Mouse (Mus musculus) lung, embryonic 14.5 days (tissue): Measurements from ENCODE around the gene Atp5h. TPM values are rescaled to one million over a fixed set of nuclear protein-coding genes. Genes with fewer than 3 reads are reported as not detected.

Experiments
- ATAC-seq: fragments of 200-750 bp; cut with Nextera tagmentation; 2 replicates; pipeline ENCODE4 v1.8.0; 2017; ENCODE audit warnings: mild to moderate bottlenecking, moderate TSS enrichment, moderate library complexity; ENCODE audit not compliant: insufficient read depth
- DNase-seq: peaks from one replicate; pipeline ENCODE4 v3.0.0-alpha.2; 2015
- H3K27ac ChIP-seq: fragments of 300-500 bp; sonication (generic); 2 replicates; pipeline ENCODE4 v1.5.1; 2014; ENCODE audit warnings: low read depth, mild to moderate bottlenecking, moderate library complexity
- H3K27me3 ChIP-seq: fragments of 300-500 bp; sonication (generic); 2 replicates; pipeline ENCODE4 v1.6.1; 2014; ENCODE audit warnings: low read length, control low read depth; ENCODE audit not compliant: insufficient read depth
- H3K36me3 ChIP-seq: fragments of 300-500 bp; sonication (generic); 2 replicates; pipeline ENCODE4 v1.6.1; 2014; ENCODE audit warnings: control low read depth; ENCODE audit not compliant: insufficient read depth
- H3K4me1 ChIP-seq: fragments of 300-500 bp; sonication (generic); 2 replicates; pipeline ENCODE4 v1.6.1; 2014; ENCODE audit warnings: antibody characterized with exemption, control low read depth; ENCODE audit not compliant: insufficient read depth
- H3K4me2 ChIP-seq: fragments of 300-500 bp; sonication (generic); 2 replicates; pipeline ENCODE4 v1.6.1; 2014; ENCODE audit warnings: mild to moderate bottlenecking
- H3K4me3 ChIP-seq: fragments of 300-500 bp; sonication (generic); 2 replicates; pipeline ENCODE4 v1.5.1; 2014; ENCODE audit warnings: low read depth, low read length
- H3K9ac ChIP-seq: fragments of 300-500 bp; sonication (generic); 2 replicates; pipeline ENCODE4 v1.6.1; 2014
- H3K9me3 ChIP-seq: fragments of 300-500 bp; sonication (generic); 2 replicates; pipeline ENCODE4 v1.6.1; 2016; ENCODE audit warnings: low read depth, low read length, control low read depth
- CTCF ChIP-seq: IDR thresholded peaks from 2 replicates; pipeline ENCODE4 v1.5.1; 2016; ENCODE audit warnings: antibody characterized with exemption, low read depth
- WGBS: fragments of 180-500 bp; shearing (Covaris S2); extraction: QIAGEN DNeasy Blood & Tissue Kit; methylation state at CpG from one replicate; pipeline ENCODE4 v1.1.7; 2014; 5-methylcytosine and 5-hydroxymethylcytosine counted together
- polyA plus RNA-seq: library from polyadenylated mRNA; unstranded; fragments of >200 nt; fragmentation: Nextera tagmentation; extraction: Ambion mirVana; gene quantifications from 2 replicates; pipeline ENCODE4 v1.2.1, GENCODE M21; 2014

Gene Atp5h
- polyA plus RNA-seq, 1 experiment from 2014 or later = 817 TPM

GRCm38 (mm10) chr11:115373805-115374694, 45.7 kb downstream of the Atp5h start:
- Histone ChIP-seq H3K4me2 (peak overlapping the region; percentile 64), H3K4me3 (peak overlapping the region; percentile 33), H3K9me3 (no peaks in the 10 kb centered on the region), H3K36me3 (no peaks in the 10 kb centered on the region), H3K27me3 (peaks cover 23% of the 10 kb centered on the region), H3K4me1 (peaks cover 5% of the 10 kb centered on the region; the same call in 1 of the 2 replicates), H3K27ac (no peak overlapping the region), H3K9ac (peak overlapping the region; percentile 41)
- no peak for TF ChIP-seq CTCF
- DNase-seq = peak; percentile 86
- 1% methylated on average over 30 of the region's 30 CpGs for WGBS
- ATAC-seq = no peak; the same call in none of the 2 replicates

- no peak overlapping the region for H3K27ac ChIP-seq
- DNase-seq (no peak), ATAC-seq (no peak)
- peaks cover 32% of the 10 kb centered on the region for H3K27me3 ChIP-seq
- WGBS = 42% methylated on average over 2 of the region's 2 CpGs
- H3K4me3 ChIP-seq = no peak overlapping the region
- 0 out of 2 replicates have a peak, but pooled peaks have one; percentile 9 for TF ChIP-seq CTCF
- no peaks in the 10 kb centered on the region for H3K9me3 ChIP-seq
- no peak overlapping the region for H3K4me2 ChIP-seq
- H3K4me1 ChIP-seq = peaks cover 5% of the 10 kb centered on the region; the same call in 1 of the 2 replicates
- no peak overlapping the region for H3K9ac ChIP-seq
- H3K36me3 ChIP-seq = no peaks in the 10 kb centered on the region
Observed at GRCm38 (mm10) chr11:115372737-115373136, 47.0 kb downstream of the Atp5h start.

- Histone ChIP-seq H3K9ac (no peak overlapping the region), H3K4me3 (no peak overlapping the region), H3K27me3 (peaks cover 40% of the 10 kb centered on the region), H3K27ac (no peak overlapping the region), H3K9me3 (no peaks in the 10 kb centered on the region), H3K4me1 (peaks cover 7% of the 10 kb centered on the region; the same call in 1 of the 2 replicates), H3K36me3 (no peaks in the 10 kb centered on the region), H3K4me2 (no peak overlapping the region)
- DNase-seq (no peak), ATAC-seq (no peak)
- TF ChIP-seq CTCF = no peak
- 31% methylated on average over 1 of the region's 1 CpGs for WGBS
Observed at GRCm38 (mm10) chr11:115372015-115372414, 47.7 kb downstream of the Atp5h start.

- no peak overlapping the region for H3K4me3 ChIP-seq
- H3K36me3 ChIP-seq = no peaks in the 10 kb centered on the region
- H3K27ac ChIP-seq = no peak overlapping the region
- H3K27me3 ChIP-seq = peaks cover 46% of the 10 kb centered on the region
- no peak overlapping the region for H3K9ac ChIP-seq
- no peaks in the 10 kb centered on the region for H3K9me3 ChIP-seq
- DNase-seq (no peak), ATAC-seq (no peak)
- H3K4me1 ChIP-seq = peaks cover 7% of the 10 kb centered on the region; the same call in 1 of the 2 replicates
- WGBS = 39% methylated on average over 8 of the region's 8 CpGs
- TF ChIP-seq CTCF = no peak
- H3K4me2 ChIP-seq = no peak overlapping the region
Observed at GRCm38 (mm10) chr11:115371354-115371753, 48.4 kb downstream of the Atp5h start.

GRCm38 (mm10) chr11:115370368-115370767, 49.4 kb downstream of the Atp5h start:
- H3K27me3 ChIP-seq = peaks cover 49% of the 10 kb centered on the region
- no peaks in the 10 kb centered on the region for H3K9me3 ChIP-seq
- H3K4me2 ChIP-seq = no peak overlapping the region
- no peak overlapping the region for H3K9ac ChIP-seq
- ATAC-seq (no peak), DNase-seq (no peak)
- TF ChIP-seq CTCF = no peak
- no peak overlapping the region for H3K27ac ChIP-seq
- H3K36me3 ChIP-seq = no peaks in the 10 kb centered on the region
- no peak overlapping the region for H3K4me3 ChIP-seq
- 39% methylated on average over 7 of the region's 7 CpGs for WGBS
- peaks cover 7% of the 10 kb centered on the region; the same call in 1 of the 2 replicates for H3K4me1 ChIP-seq

- peak within 1 kb of the TSS; percentile 47 for H3K9ac ChIP-seq
- under 1% methylated on average over 39 of the region's 39 CpGs for WGBS
- peak within 1 kb of the TSS; percentile 82 for H3K4me2 ChIP-seq
- DNase-seq = peak; percentile 80
- H3K36me3 ChIP-seq = no peaks in the 10 kb centered on the region
- no peak for TF ChIP-seq CTCF
- no peaks in the 10 kb centered on the region for H3K9me3 ChIP-seq
- peak within 1 kb of the TSS; percentile 52 for H3K4me3 ChIP-seq
- H3K4me1 ChIP-seq = peaks cover 3% of the 10 kb centered on the region; the same call in 1 of the 2 replicates
- H3K27me3 ChIP-seq = peaks cover 43% of the 10 kb centered on the region
- peak; percentile 71 for ATAC-seq
- H3K27ac ChIP-seq = no peak within 1 kb of the TSS
Observed at GRCm38 (mm10) chr11:115367395-115367944, 52.3 kb downstream of the Atp5h start, which contains the start of gene Hid1. Hid1 (minus strand) TSS chr11:115367756.
